Mouse (Mus musculus): ENCODE data around the gene Rab4b. TPM values are rescaled to one million over a fixed set of nuclear protein-coding genes. Genes with fewer than 3 reads are reported as not detected.
A peak's percentile ranks its signal among the peaks of the same experiment; 100 is the strongest.

Rab4b gene
- polyA plus RNA-seq, 1 experiment from 2014 or later, result 79.0 TPM

DNA sequence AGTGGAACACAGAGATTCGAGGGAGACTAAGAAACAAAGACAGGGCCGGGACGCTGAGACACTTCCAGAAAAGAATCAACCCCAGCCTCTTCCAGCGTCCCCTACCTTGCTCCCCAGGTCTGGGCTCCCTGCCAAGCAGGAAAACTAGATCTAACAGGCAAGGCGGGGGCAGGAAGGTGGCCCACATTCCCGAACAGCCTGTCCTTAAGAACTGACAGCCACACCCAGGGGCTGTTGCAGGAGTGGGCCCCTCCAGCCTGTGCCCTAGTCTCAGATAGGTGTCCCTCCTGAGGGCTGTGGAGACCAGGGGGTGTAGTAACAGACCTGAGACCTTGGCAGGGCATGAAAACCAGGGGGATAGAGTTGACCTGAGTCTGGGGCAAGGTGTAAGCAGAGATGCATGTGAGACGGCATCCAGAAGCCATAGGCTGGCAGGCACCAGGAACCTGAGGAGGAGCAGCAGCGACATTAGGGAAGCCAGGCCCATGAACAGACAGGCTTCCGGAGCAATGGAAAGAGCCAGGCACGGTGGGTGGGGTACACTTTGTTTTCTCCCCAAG, 25.4 kb downstream of the Rab4b start, which contains the start of gene Cyp2t4:
TSS of gene Cyp2t4 (plus strand) at position 510 of the 560 bp plus-strand sequence.
- WGBS, result 56% methylated on average over 10 of the region's 10 CpGs
- H3K27ac ChIP-seq (replicated peaks), result no peak within 1 kb of the TSS
- no peaks in the 10 kb centered on the region for H3K9me3 ChIP-seq
- H3K9ac ChIP-seq (replicated peaks), result no peak within 1 kb of the TSS
- H3K27me3 ChIP-seq, result no peaks in the 10 kb centered on the region
- peaks cover 12% of the 10 kb centered on the region for H3K36me3 ChIP-seq
- no peak for ATAC-seq (replicated peaks)
- no peak within 1 kb of the TSS for H3K4me3 ChIP-seq
- H3K4me2 ChIP-seq (replicated peaks), result no peak within 1 kb of the TSS
- H3K4me1 ChIP-seq, result no peaks in the 10 kb centered on the region

DNA sequence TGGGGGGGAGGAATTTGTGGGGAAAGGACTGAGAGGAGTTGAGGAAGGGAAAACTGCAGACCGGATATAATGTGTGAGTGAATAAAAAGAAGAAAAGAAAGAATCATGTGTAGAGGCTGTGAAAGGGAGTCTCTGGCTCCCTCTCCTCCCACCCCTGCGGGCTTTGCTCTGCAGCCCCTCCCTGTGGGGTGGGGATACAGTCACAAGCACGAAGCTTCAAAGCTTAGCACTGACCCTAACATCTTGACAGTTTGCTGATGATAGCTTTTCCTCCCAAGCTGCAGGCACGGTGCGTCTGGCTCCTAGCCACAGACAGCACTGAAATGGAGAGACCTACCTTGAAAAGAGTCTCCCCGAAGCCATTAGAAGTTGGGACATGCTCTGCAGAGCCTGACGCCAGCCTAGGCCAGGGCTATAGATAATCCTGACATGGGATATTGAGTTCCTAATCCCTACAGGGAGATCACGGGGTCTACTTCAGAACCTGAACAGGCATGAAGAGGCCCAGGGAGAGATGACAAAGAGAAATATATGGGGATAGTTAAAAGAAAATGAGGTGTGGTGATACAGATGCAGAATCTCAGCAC, 42.2 kb downstream of the Rab4b start:
- H3K9ac ChIP-seq (replicated peaks), result no peak overlapping the region
- ATAC-seq (replicated peaks), result no peak
- H3K36me3 ChIP-seq, result no peaks in the 10 kb centered on the region
- H3K27ac ChIP-seq (replicated peaks), result no peak overlapping the region
- H3K4me3 ChIP-seq, result no peak overlapping the region
- no peaks in the 10 kb centered on the region for H3K27me3 ChIP-seq
- no peaks in the 10 kb centered on the region for H3K4me1 ChIP-seq
- H3K4me2 ChIP-seq (replicated peaks), result no peak overlapping the region
- H3K9me3 ChIP-seq, result no peaks in the 10 kb centered on the region
- 62% methylated on average over 8 of the region's 8 CpGs for WGBS

- no peak overlapping the region for H3K4me2 ChIP-seq (replicated peaks)
- no peaks in the 10 kb centered on the region for H3K4me1 ChIP-seq
- H3K27me3 ChIP-seq, result no peaks in the 10 kb centered on the region
- no peak overlapping the region for H3K4me3 ChIP-seq
- H3K9ac ChIP-seq (replicated peaks), result no peak overlapping the region
- no peak for ATAC-seq (replicated peaks)
- H3K27ac ChIP-seq (replicated peaks), result no peak overlapping the region
- 82% methylated on average over 4 of the region's 4 CpGs for WGBS
- H3K9me3 ChIP-seq, result no peaks in the 10 kb centered on the region
- no peaks in the 10 kb centered on the region for H3K36me3 ChIP-seq
Measured at GRCm38 (mm10) chr7:27133757-27134156, 44.9 kb downstream of the Rab4b start.

DNA sequence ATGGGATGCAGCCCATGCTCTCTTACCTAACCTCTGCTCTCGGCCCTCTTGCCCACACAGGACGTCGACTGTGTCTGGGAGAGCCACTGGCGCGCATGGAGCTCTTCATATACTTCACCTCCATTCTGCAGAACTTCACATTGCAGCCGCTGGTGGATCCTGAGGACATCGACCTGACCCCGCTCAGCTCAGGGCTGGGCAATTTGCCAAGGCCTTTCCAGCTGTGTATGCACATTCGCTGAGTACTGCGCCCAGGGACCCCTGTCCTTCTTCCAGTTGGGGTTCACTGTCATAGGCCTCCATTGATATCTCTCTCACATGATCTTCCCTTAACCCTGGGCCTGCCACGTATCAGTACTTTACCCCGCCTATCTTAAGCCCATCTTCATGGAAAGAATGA, 45.5 kb downstream of the Rab4b start:
- H3K36me3 ChIP-seq, result no peaks in the 10 kb centered on the region
- no peak overlapping the region for H3K9ac ChIP-seq (replicated peaks)
- WGBS, result 74% methylated on average over 12 of the region's 12 CpGs
- no peak overlapping the region for H3K4me3 ChIP-seq
- no peaks in the 10 kb centered on the region for H3K9me3 ChIP-seq
- no peak overlapping the region for H3K27ac ChIP-seq (replicated peaks)
- no peaks in the 10 kb centered on the region for H3K27me3 ChIP-seq
- no peaks in the 10 kb centered on the region for H3K4me1 ChIP-seq
- ATAC-seq (replicated peaks), result no peak
- no peak overlapping the region for H3K4me2 ChIP-seq (replicated peaks)

- Histone ChIP-seq H3K4me1 (no peaks in the 10 kb centered on the region), H3K4me3 (no peak overlapping the region), H3K27ac (replicated peaks) (no peak overlapping the region), H3K9ac (replicated peaks) (no peak overlapping the region), H3K36me3 (no peaks in the 10 kb centered on the region), H3K4me2 (replicated peaks) (no peak overlapping the region), H3K9me3 (no peaks in the 10 kb centered on the region), H3K27me3 (no peaks in the 10 kb centered on the region)
- WGBS, result 17% methylated on average over 10 of the region's 10 CpGs
- ATAC-seq (replicated peaks), result no peak
Measured at GRCm38 (mm10) chr7:27132588-27132987, 46.1 kb downstream of the Rab4b start.

DNA sequence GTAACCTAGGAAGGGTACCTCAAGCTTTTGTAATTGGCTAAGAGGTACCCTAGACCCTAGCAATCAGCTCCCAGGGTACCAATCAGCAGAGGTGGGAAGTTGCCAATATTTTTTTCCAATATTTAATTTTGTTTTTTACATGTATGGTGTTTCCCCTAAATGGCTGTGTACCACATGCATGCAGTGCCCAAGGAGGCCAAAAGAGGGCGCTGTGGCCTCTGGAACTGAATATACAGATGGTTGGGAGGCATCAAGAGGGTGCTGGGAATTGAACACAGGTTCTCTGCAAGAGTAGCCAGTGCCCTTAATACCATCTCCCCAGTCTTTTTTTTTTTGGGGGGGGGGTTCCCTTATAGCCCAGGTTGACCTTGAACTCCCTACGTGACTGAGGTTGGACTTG, 47.3 kb downstream of the Rab4b start:
- Histone ChIP-seq H3K9me3 (no peaks in the 10 kb centered on the region), H3K4me1 (no peaks in the 10 kb centered on the region), H3K9ac (replicated peaks) (no peak overlapping the region), H3K36me3 (no peaks in the 10 kb centered on the region), H3K4me3 (no peak overlapping the region), H3K27ac (replicated peaks) (no peak overlapping the region), H3K4me2 (replicated peaks) (no peak overlapping the region), H3K27me3 (no peaks in the 10 kb centered on the region)
- ATAC-seq (replicated peaks), result no peak
- 63% methylated on average over 2 of the region's 2 CpGs for WGBS

DNA sequence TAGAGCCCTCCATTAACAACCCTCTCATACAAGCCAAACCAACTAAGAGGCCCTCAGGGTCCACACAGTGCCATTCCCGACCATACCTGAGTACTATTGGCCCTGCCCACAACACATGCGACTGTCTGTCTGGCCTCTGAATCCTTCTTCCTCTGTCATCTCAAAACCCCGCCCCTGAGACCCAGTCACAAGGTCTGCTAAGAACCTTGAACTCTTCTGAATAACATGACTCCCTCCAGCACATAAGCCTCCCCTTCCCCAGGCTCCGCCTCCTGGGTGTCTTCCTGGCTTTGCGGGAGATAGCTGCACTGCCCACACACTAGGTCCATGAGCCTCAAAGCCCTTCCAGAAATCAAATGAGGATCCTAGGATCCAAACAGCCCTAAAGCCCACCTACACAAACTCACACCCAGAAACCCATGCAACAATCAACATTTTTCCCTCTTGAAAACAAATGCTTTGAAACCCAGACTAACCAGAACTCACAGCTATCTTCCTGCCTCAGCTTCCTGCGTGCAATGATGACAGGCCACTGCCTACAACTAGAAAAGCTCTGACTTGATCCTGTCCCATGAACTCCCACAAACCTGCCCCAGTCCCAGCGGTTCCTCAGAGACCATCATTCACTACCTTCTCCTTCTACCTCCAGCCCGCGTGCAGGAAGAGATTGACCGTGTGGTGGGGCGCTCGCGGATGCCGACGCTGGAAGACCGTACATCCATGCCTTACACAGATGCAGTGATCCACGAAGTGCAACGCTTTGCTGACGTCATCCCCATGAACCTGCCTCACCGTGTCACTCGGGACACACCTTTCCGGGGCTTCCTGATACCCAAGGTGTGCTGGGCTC, 48.0 kb downstream of the Rab4b start:
- Histone ChIP-seq H3K9ac (replicated peaks) (no peak overlapping the region), H3K36me3 (no peaks in the 10 kb centered on the region), H3K4me1 (no peaks in the 10 kb centered on the region), H3K4me2 (replicated peaks) (no peak overlapping the region), H3K4me3 (no peak overlapping the region), H3K9me3 (no peaks in the 10 kb centered on the region), H3K27ac (replicated peaks) (no peak overlapping the region), H3K27me3 (no peaks in the 10 kb centered on the region)
- 89% methylated on average over 22 of the region's 22 CpGs for WGBS
- no peak for ATAC-seq (replicated peaks)

DNA sequence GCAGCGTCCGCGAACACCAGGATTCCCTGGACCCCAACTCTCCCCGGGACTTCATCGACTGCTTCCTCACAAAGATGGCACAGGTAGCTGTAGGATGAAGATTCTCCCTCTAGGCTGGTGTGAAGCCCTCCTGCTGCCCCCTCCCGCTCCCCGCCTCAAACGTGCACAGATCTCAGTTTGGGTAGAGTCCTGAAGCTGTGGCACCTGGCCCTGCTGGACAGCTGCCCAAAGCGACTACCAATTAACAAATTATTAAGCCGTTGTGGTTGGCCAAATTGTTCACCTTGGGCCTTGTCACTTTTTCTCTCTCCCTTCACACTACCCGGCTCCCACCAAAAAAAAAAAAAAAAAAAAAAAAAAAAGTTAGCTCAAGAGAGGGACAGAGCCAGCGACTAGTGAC, 48.9 kb downstream of the Rab4b start:
- no peak overlapping the region for H3K27ac ChIP-seq (replicated peaks)
- WGBS, result 92% methylated on average over 12 of the region's 12 CpGs
- H3K36me3 ChIP-seq, result no peaks in the 10 kb centered on the region
- no peaks in the 10 kb centered on the region for H3K4me1 ChIP-seq
- H3K9ac ChIP-seq (replicated peaks), result no peak overlapping the region
- no peak overlapping the region for H3K4me3 ChIP-seq
- H3K27me3 ChIP-seq, result no peaks in the 10 kb centered on the region
- H3K4me2 ChIP-seq (replicated peaks), result no peak overlapping the region
- no peaks in the 10 kb centered on the region for H3K9me3 ChIP-seq
- ATAC-seq (replicated peaks), result no peak

GRCm38 (mm10) chr7:27128946-27129345, 49.8 kb downstream of the Rab4b start:
- H3K9ac ChIP-seq (replicated peaks), result no peak overlapping the region
- no peak for ATAC-seq (replicated peaks)
- H3K4me1 ChIP-seq, result no peaks in the 10 kb centered on the region
- no peaks in the 10 kb centered on the region for H3K36me3 ChIP-seq
- H3K27ac ChIP-seq (replicated peaks), result no peak overlapping the region
- H3K4me2 ChIP-seq (replicated peaks), result no peak overlapping the region
- 92% methylated on average over 13 of the region's 13 CpGs for WGBS
- H3K4me3 ChIP-seq, result no peak overlapping the region
- H3K9me3 ChIP-seq, result no peaks in the 10 kb centered on the region
- H3K27me3 ChIP-seq, result no peaks in the 10 kb centered on the region

DNA sequence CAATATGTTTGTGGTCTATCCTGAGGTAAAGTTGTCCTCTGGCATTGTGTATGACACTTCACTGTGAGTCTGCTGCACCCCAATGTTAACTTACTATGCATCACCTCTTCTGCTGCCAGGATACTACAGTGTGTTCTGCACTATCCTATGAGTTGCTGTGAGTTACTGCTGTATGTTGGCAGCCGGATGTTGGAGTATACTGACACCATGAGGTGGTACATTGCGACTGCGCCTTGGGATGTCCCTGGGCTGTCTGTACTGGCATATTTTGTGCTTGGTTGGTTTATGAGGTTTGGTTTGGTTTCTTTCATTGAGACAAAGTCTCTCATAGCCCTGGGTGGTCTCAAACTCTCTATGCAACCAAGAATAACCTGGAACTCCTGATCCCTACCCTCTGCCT, 50.5 kb downstream of the Rab4b start:
- Histone ChIP-seq H3K27me3 (no peaks in the 10 kb centered on the region), H3K36me3 (no peaks in the 10 kb centered on the region), H3K4me3 (no peak overlapping the region), H3K27ac (replicated peaks) (no peak overlapping the region), H3K9me3 (no peaks in the 10 kb centered on the region), H3K9ac (replicated peaks) (no peak overlapping the region), H3K4me2 (replicated peaks) (no peak overlapping the region), H3K4me1 (no peaks in the 10 kb centered on the region)
- WGBS, result 63% methylated on average over 3 of the region's 3 CpGs
- ATAC-seq (replicated peaks), result peak; percentile 43; the same call in 1 of the 2 replicates

DNA sequence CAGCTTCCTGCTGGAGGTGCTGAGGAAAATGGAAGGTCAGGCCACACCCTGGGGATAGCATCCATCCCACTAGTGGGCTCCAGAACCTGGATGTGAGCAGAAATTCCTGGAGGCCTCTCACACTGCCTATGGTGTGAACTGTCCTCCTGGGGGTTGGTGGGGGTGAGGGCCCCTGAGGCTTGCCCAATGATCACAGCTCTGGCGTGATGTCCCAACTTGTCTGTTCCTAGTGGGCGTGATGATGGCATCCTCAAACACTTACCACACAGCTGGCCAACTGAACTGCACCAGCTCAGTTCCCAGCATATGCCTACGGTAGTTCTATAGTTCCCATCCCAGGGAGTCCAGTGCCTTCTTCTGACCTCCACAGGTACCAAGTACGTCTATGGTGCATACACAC, 53.7 kb downstream of the Rab4b start:
- Histone ChIP-seq H3K4me3 (no peak overlapping the region), H3K9ac (replicated peaks) (no peak overlapping the region), H3K4me2 (replicated peaks) (no peak overlapping the region), H3K27me3 (no peaks in the 10 kb centered on the region), H3K36me3 (no peaks in the 10 kb centered on the region), H3K27ac (replicated peaks) (no peak overlapping the region), H3K9me3 (no peaks in the 10 kb centered on the region), H3K4me1 (no peaks in the 10 kb centered on the region)
- 84% methylated on average over 4 of the region's 4 CpGs for WGBS
- no peak for ATAC-seq (replicated peaks)

GRCm38 (mm10) chr7:27124305-27124832, 54.3 kb downstream of the Rab4b start:
- Histone ChIP-seq H3K4me1 (no peaks in the 10 kb centered on the region), H3K27ac (replicated peaks) (no peak overlapping the region), H3K4me2 (replicated peaks) (no peak overlapping the region), H3K9me3 (no peaks in the 10 kb centered on the region), H3K36me3 (no peaks in the 10 kb centered on the region), H3K27me3 (no peaks in the 10 kb centered on the region), H3K9ac (replicated peaks) (no peak overlapping the region), H3K4me3 (no peak overlapping the region)
- WGBS, result 74% methylated on average over 5 of the region's 5 CpGs
- ATAC-seq (replicated peaks), result no peak
